Mouse (Mus musculus) liver, embryonic 14.5 days (tissue): Measurements from ENCODE around the gene Reln. TPM values are rescaled to one million over a fixed set of nuclear protein-coding genes. Genes with fewer than 3 reads are reported as not detected.

Experiments
- ATAC-seq: fragments of 200-750 bp; cut with Nextera tagmentation; 2 replicates; pipeline ENCODE4 v1.8.0; 2017; ENCODE audit warnings: moderate number of reproducible peaks, mild to moderate bottlenecking, moderate library complexity; ENCODE audit not compliant: insufficient read depth
- DNase-seq, 3 experiments: peaks; one replicate each; pipeline ENCODE4 v3.0.0-alpha.2; 2012 to 2013; ENCODE audit warnings: low read depth in 3 of 3, low spot score in 3 of 3
- H3K27ac ChIP-seq: fragments of 300-500 bp; sonication (generic); 2 replicates; pipeline ENCODE4 v1.5.1; 2014; ENCODE audit warnings: moderate library complexity, mild to moderate bottlenecking, control low read depth, inconsistent platforms
- H3K27me3 ChIP-seq: fragments of 300-500 bp; sonication (generic); 2 replicates; pipeline ENCODE4 v1.6.1; 2014; ENCODE audit warnings: mild to moderate bottlenecking, low read length, moderate library complexity; ENCODE audit not compliant: control insufficient read depth, insufficient read depth
- H3K36me3 ChIP-seq: fragments of 300-500 bp; sonication (generic); replicated peaks from 2 replicates; pipeline ENCODE4 v1.6.1; 2014; ENCODE audit warnings: low read depth; ENCODE audit not compliant: control insufficient read depth, insufficient read depth
- H3K4me1 ChIP-seq, 2 experiments: fragments of 200-500 bp in 1 of 2; fragments of 300-500 bp in 1 of 2; sonication (generic) in 1 of 2; replicated peaks; 2 replicates each; pipeline ENCODE4 v1.6.1; 2012 to 2014; ENCODE audit warnings: antibody characterized with exemption in 1 of 2, inconsistent platforms in 1 of 2, low read length in 1 of 2; ENCODE audit not compliant: control insufficient read depth in 2 of 2, insufficient read depth in 2 of 2
- H3K4me2 ChIP-seq: fragments of 300-500 bp; sonication (generic); 2 replicates; pipeline ENCODE4 v1.6.1; 2014; ENCODE audit warnings: low read depth, mild to moderate bottlenecking, control low read depth, moderate library complexity
- H3K4me3 ChIP-seq, 2 experiments: fragments of 200-500 bp in 1 of 2; fragments of 300-500 bp in 1 of 2; sonication (generic) in 1 of 2; 2 replicates each; pipeline ENCODE4 v1.5.1; 2012 to 2014; ENCODE audit warnings: low read depth in 2 of 2, low read length in 2 of 2, mild to moderate bottlenecking in 2 of 2, control low read depth in 1 of 2, inconsistent platforms in 1 of 2, moderate library complexity in 1 of 2; ENCODE audit not compliant: insufficient read depth in 1 of 2
- H3K9ac ChIP-seq: fragments of 300-500 bp; sonication (generic); replicated peaks from 2 replicates; pipeline ENCODE4 v1.6.1; 2014; ENCODE audit warnings: mild to moderate bottlenecking, control low read depth, moderate library complexity
- H3K9me3 ChIP-seq: fragments of 300-500 bp; sonication (generic); 2 replicates; pipeline ENCODE4 v1.6.1; 2016; ENCODE audit warnings: low read length, mixed read lengths; ENCODE audit not compliant: control insufficient read depth
- CTCF ChIP-seq: IDR thresholded peaks from 2 replicates; pipeline ENCODE4 v1.5.1; 2016; ENCODE audit warnings: antibody characterized with exemption, low read depth, control low read depth
- EP300 ChIP-seq: IDR thresholded peaks from 2 replicates; pipeline ENCODE4 v1.6.1; 2016; ENCODE audit warnings: antibody characterized with exemption, low read depth
- WGBS: fragments of 180-500 bp; shearing (Covaris S2); extraction: QIAGEN DNeasy Blood & Tissue Kit; methylation state at CpG from one replicate; pipeline ENCODE4 v1.1.7; 2014; ENCODE audit not compliant: insufficient replicate concordance; 5-methylcytosine and 5-hydroxymethylcytosine counted together
- polyA plus RNA-seq, 2 experiments: library from polyadenylated mRNA; depleted of rRNA in 1 of 2; stranded (reverse) in 1 of 2; unstranded in 1 of 2; fragments of >200 nt; fragmentation: Nextera tagmentation in 1 of 2; extraction: Ambion mirVana in 1 of 2; gene quantifications; 2 replicates each; pipeline versions ENCODE4 v1.2.1 to v1.2.3; 2012 to 2014

Gene Reln
- polyA plus RNA-seq, 2 experiments: 25.7 to 38.7 TPM

DNA sequence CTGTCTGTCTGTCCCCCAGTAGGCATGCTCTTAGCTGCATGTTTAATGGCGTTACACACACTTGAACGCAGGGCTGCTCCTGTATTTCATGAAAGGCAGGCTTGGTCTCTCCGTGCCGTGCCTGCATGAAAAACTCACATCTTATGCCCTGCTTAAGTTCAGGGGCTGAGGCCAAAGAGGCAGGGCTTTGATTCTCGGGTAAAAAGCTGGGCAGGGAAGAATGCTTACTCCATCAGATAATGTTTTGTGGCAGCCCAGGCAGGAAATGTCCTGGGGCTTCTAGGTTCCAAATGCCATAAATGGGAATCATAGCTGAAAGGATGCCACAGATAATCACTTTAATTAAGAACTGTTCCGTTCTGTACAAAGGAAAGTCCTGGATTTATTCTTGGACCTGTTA, 226.0 kb downstream of the Reln start:
- no peak for TF ChIP-seq EP300
- no peak for TF ChIP-seq CTCF
- 49% methylated on average over 6 of the region's 6 CpGs for WGBS

DNA sequence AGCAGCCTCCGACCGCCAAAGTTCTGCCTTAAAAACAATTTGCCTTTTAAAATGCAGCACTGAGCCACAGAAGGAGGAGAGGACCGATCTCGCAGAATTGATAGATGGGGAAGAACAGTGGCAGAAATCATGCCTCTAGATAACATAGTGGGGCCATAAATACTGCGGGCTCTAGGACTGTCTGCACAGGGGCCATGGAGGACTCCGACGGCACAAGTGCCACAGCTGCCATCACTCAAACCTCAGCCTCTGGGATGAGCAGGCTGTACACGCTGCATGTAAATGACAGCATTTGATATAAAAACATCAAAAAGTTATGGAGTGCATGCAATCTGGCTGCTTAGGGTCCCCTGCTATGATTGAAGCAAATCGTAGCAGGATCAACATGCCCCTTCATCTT, 227.6 kb downstream of the Reln start:
- no peak for ATAC-seq
- Histone ChIP-seq H3K9me3 (no peaks in the 10 kb centered on the region), H3K9ac (no peak overlapping the region)

More for the DNA sequence above, 226.0 kb downstream of the Reln start:
- H3K9me3 ChIP-seq: no peaks in the 10 kb centered on the region
- H3K27me3 ChIP-seq: no peaks in the 10 kb centered on the region
- no peak for DNase-seq
- no peak overlapping the region for H3K9ac ChIP-seq
- H3K27ac ChIP-seq: no peak overlapping the region
- no peaks in the 10 kb centered on the region for H3K36me3 ChIP-seq
- ATAC-seq: no peak
- H3K4me2 ChIP-seq: no peak overlapping the region
- H3K4me1 ChIP-seq: no peaks in the 10 kb centered on the region
- H3K4me3 ChIP-seq: no peak overlapping the region

DNA sequence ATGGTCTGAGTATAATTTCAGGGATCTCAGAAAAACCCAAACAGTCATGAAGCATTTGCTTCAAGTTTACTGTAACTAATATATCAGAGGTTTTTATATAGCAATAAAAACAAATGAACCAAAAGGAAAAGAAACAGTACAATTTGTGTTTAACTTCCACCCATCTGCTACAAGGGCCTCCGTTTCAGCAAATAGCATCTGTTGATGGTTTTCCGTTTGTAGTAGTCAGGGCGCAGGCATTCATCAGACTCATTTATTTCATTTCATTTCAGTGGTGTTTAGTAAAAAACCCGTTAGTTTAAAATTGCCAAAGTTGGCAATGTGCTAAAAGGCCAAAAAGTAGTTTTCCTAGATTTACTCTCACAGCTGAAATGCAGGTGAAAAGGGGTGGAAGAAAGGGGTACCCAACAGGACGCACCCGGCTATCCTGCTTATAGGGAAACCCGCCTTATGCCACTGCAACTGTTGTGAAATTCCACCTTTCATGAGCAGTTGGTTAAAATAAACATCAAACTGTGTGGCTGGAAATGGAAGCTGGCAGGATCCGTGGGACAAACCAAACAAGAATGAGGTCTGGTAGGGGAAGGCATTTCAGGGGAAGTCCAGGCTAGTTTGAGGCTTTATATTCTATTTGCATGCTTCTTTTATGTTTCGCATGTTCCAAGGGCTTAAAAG, 237.6 kb downstream of the Reln start:
- Histone ChIP-seq H3K9ac (no peak overlapping the region), H3K4me1 (no peaks in the 10 kb centered on the region), H3K36me3 (no peaks in the 10 kb centered on the region), H3K4me2 (no peak overlapping the region), H3K9me3 (no peaks in the 10 kb centered on the region), H3K27me3 (no peaks in the 10 kb centered on the region), H3K4me3 (no peak overlapping the region), H3K27ac (no peak overlapping the region)
- no peak for ATAC-seq
- DNase-seq: no peak
- TF ChIP-seq CTCF (no peak), EP300 (no peak)
- WGBS: 61% methylated on average over 9 of the region's 9 CpGs

More for the DNA sequence above, 227.6 kb downstream of the Reln start:
- H3K27me3 ChIP-seq: no peaks in the 10 kb centered on the region
- no peak for DNase-seq
- no peak overlapping the region for H3K4me3 ChIP-seq
- H3K4me1 ChIP-seq: no peaks in the 10 kb centered on the region
- no peaks in the 10 kb centered on the region for H3K36me3 ChIP-seq
- TF ChIP-seq EP300: no peak
- no peak for TF ChIP-seq CTCF
- H3K27ac ChIP-seq: no peak overlapping the region
- 63% methylated on average over 9 of the region's 9 CpGs for WGBS
- no peak overlapping the region for H3K4me2 ChIP-seq

DNA sequence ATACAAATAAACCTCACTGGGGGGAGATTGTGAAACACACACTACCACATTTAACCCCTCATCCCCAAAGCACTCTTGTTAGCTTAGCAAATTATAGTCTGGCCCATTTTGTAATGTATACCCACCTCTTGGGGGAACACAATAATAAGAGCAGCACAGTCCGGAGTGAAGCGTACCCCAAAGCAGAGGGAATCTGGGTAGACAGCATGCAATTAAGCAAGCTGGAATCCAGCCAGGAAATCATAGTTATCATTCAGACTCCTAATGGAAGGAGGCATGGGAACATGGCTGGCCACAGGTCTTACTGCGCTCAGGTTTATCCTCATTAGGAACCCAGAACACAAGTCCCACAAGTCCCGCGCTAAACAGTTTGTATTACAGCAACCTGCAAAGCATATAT, 249.5 kb downstream of the Reln start:
- TF ChIP-seq EP300 (no peak), CTCF (no peak)
- WGBS: 83% methylated on average over 5 of the region's 5 CpGs
- H3K27ac ChIP-seq: no peak overlapping the region
- no peaks in the 10 kb centered on the region for H3K4me1 ChIP-seq
- no peaks in the 10 kb centered on the region for H3K9me3 ChIP-seq
- H3K27me3 ChIP-seq: no peaks in the 10 kb centered on the region
- H3K4me2 ChIP-seq: no peak overlapping the region
- ATAC-seq (no peak), DNase-seq (no peak)
- no peaks in the 10 kb centered on the region for H3K36me3 ChIP-seq
- H3K9ac ChIP-seq: no peak overlapping the region
- no peak overlapping the region for H3K4me3 ChIP-seq

DNA sequence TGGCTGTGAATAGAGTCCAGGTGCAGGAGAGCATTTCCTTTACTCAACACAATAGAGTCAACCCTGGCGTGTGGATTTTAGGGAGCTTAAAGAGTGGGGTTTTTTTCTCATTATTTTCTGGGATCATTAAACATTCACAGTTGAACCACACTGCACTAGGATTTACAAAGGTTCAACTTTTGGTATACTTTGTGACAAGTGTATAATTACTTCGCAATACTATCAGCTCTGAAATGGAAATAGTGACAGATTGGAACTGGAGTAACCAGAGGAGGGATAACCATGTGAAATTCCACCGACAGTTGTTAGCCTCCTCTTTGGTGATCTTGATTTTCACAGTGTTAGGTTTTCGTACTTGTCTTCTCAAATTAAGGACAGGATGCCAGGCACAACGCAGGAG, 250.5 kb downstream of the Reln start:
- Histone ChIP-seq H3K27ac (no peak overlapping the region), H3K27me3 (no peaks in the 10 kb centered on the region), H3K9me3 (no peaks in the 10 kb centered on the region), H3K9ac (no peak overlapping the region), H3K4me1 (no peaks in the 10 kb centered on the region), H3K36me3 (no peaks in the 10 kb centered on the region), H3K4me3 (no peak overlapping the region), H3K4me2 (no peak overlapping the region)
- no peak for TF ChIP-seq EP300
- no peak for TF ChIP-seq CTCF
- 54% methylated on average over 5 of the region's 5 CpGs for WGBS
- ATAC-seq: no peak
- DNase-seq: no peak
